ENCODE assay signal across 16 mouse cellular contexts in genomic region chr5:125019099-125019498, GRCm38 (mm10). TPM values are rescaled to one million over a fixed set of nuclear protein-coding genes. Genes with fewer than 3 reads are reported as not detected.
A peak's percentile ranks its signal among the peaks of the same experiment; 100 is the strongest.
DNase-seq lines count a peak whose midpoint lies in the region; ATAC-seq and TF ChIP-seq lines count a peak whose summit lies in the region.
"Had no signal": no experiment of that assay in that cellular context is flagged by ENCODE, and none has a peak within 500 bp of the region (broad histone marks: within the 10 kb centered on the region; RNA-seq: fewer than 3 reads in every experiment).

No protein-coding gene starts in this region.

- peaks cover 44% of the 10 kb centered on the region for H3K36me3 ChIP-seq in heart, embryonic 16.5 days (ENCODE audit: control insufficient read depth, insufficient read depth)
- H3K36me3 ChIP-seq in heart, embryonic 10.5 days: peaks cover 96% of the 10 kb centered on the region

- 0 out of 2 replicates have a peak overlapping the region, but pooled peaks have one; percentile 9 for H3K9ac ChIP-seq in heart, embryonic 16.5 days (ENCODE audit: low read length)
- H3K9ac ChIP-seq: intestine, embryonic 15.5 days; liver, postnatal 0 days had no signal

- no peak overlapping the region for H3K4me2 ChIP-seq in heart, embryonic 16.5 days (ENCODE audit: low read depth, low read length)
- H3K4me2 ChIP-seq: intestine, embryonic 15.5 days had no signal

- in situ Hi-C loops in Patski (cut with MboI; ENCODE audit: low pct_unique_long_range_greater_than_20kb): no loop called here

- POLR2A ChIA-PET in Patski (lab: Charles Lee): no interaction called here

- H3K9me3 ChIP-seq in heart, embryonic 16.5 days (replicated peaks; ENCODE audit: control insufficient read depth, low read length): no peaks in the 10 kb centered on the region
- no peaks in the 10 kb centered on the region for H3K9me3 ChIP-seq in heart, embryonic 10.5 days
- H3K9me3 ChIP-seq: intestine, embryonic 15.5 days; midbrain, embryonic 10.5 days had no signal

- no peak overlapping the region for H3K4me3 ChIP-seq in heart, embryonic 16.5 days (ENCODE audit: low read length)
- no peak overlapping the region for H3K4me3 ChIP-seq in heart, embryonic 10.5 days
- H3K4me3 ChIP-seq: erythroblast, embryonic 14.5 days; intestine, embryonic 15.5 days; midbrain, embryonic 10.5 days had no signal

- CTCF ChIA-PET in Patski (lab: Charles Lee): no interaction called here

- peaks cover 5% of the 10 kb centered on the region; the same call in 1 of the 2 replicates for H3K4me1 ChIP-seq in heart, embryonic 16.5 days (ENCODE audit: control insufficient read depth, insufficient read depth, low read length)
- H3K4me1 ChIP-seq in heart, embryonic 10.5 days: peaks cover 28% of the 10 kb centered on the region
- H3K4me1 ChIP-seq: intestine, embryonic 15.5 days; midbrain, embryonic 10.5 days had no signal

- no peak for TF ChIP-seq CTCF in Patski (IDR thresholded peaks at IDR 0.05)

- H3K27ac ChIP-seq in heart, embryonic 16.5 days (ENCODE audit: low read length): no peak overlapping the region
- no peak overlapping the region for H3K27ac ChIP-seq in heart, embryonic 10.5 days
- H3K27ac ChIP-seq: intestine, embryonic 15.5 days; midbrain, embryonic 10.5 days had no signal

- WGBS in heart, embryonic 16.5 days: 44% methylated on average over 5 of the region's 5 CpGs
- WGBS in heart, embryonic 10.5 days: 54% methylated on average over 5 of the region's 5 CpGs

- DNase-seq in heart, embryonic 10.5 days (ENCODE audit: low spot score): no peak
- DNase-seq in 3T3-L1 (ENCODE audit: low read depth, low spot score): peak; percentile 82
- DNase-seq in Patski (ENCODE audit: low read depth, low spot score): peak; percentile 81
- peak; percentile 59 for DNase-seq in lung, postnatal 10 days
- DNase-seq in embryo, embryonic 10 days (ENCODE audit: low spot score): no peak
- DNase-seq in frontal cortex, postnatal 25 days (ENCODE audit: low spot score in 2 of 2): no peak
- DNase-seq: heart, adult 11 months; heart, postnatal 36 days; kidney, postnatal 4 days; layer of hippocampus, postnatal 36 days; liver, postnatal 0 days; right cerebral cortex, postnatal 4 days had no signal

- H3K27me3 ChIP-seq in heart, embryonic 16.5 days (ENCODE audit: control insufficient read depth, insufficient read depth, low read length): no peaks in the 10 kb centered on the region
- H3K27me3 ChIP-seq in heart, embryonic 10.5 days (ENCODE audit: insufficient read depth, poor library complexity, severe bottlenecking): no peaks in the 10 kb centered on the region
- no peaks in the 10 kb centered on the region for H3K27me3 ChIP-seq in Patski
- H3K27me3 ChIP-seq: intestine, embryonic 15.5 days had no signal

- no peak for ATAC-seq in heart, embryonic 16.5 days (replicated peaks; ENCODE audit: extremely low read depth, insufficient read depth, low FRiP score)
- peak; percentile 58 for ATAC-seq in Patski
- ATAC-seq: intestine, embryonic 15.5 days; liver, postnatal 0 days had no signal

RNA-seq across cellular contexts. Expression of gene Rflna, which starts 16.1 kb away (rescaled TPM):
- polyA plus RNA-seq in heart, embryonic 16.5 days (2015; fragmentation: Nextera tagmentation; extraction: Ambion mirVana): 1.0 and 1.3 TPM in 2 replicates
- 1.1 and 2.6 TPM in 2 replicates for polyA plus RNA-seq in heart, embryonic 10.5 days (2016; fragmentation: Nextera tagmentation; extraction: Ambion mirVana)
- polyA plus RNA-seq in Patski (2021): 0.13 TPM
- polyA plus RNA-seq: erythroblast, embryonic 14.5 days had no signal

Comparison
In these comparisons a context has a peak if more than half of its experiments do, and no peak if none do; other contexts are left out.
1. DNase-seq: peak in 3T3-L1 (single experiment), Patski (single experiment) and lung, postnatal 10 days (single experiment); none in heart, embryonic 10.5 days (single experiment), embryo, embryonic 10 days (single experiment) and frontal cortex, postnatal 25 days (0 of 2).